Mouse (Mus musculus) megakaryocyte, adult 5-6 weeks (primary cell): ENCODE results near the gene Zwint. TPM values are rescaled to one million over a fixed set of nuclear protein-coding genes. Genes with fewer than 3 reads are reported as not detected.

Source experiments
- ATAC-seq: 2 replicates; pipeline ENCODE4 v1.8.0; 2016; ENCODE audit warnings: mild to moderate bottlenecking, inconsistent platforms; ENCODE audit not compliant: poor library complexity, severe bottlenecking
- total RNA-seq, 2 experiments: library from RNA; stranded (forward) in 1 of 2; stranded (reverse) in 1 of 2; fragments of 153-499, 151-499 nt in 1 of 2; fragments of 221-1000, 200-1000 nt in 1 of 2; gene quantifications; 2 replicates each; pipeline versions ENCODE4 v1.2.3 to v1.2.4; 2015 to 2017

Gene Zwint
- total RNA-seq (2015) (39.2 and 44.3 TPM in 2 replicates), total RNA-seq (2017) (91.8 and 102 TPM in 2 replicates)

DNA sequence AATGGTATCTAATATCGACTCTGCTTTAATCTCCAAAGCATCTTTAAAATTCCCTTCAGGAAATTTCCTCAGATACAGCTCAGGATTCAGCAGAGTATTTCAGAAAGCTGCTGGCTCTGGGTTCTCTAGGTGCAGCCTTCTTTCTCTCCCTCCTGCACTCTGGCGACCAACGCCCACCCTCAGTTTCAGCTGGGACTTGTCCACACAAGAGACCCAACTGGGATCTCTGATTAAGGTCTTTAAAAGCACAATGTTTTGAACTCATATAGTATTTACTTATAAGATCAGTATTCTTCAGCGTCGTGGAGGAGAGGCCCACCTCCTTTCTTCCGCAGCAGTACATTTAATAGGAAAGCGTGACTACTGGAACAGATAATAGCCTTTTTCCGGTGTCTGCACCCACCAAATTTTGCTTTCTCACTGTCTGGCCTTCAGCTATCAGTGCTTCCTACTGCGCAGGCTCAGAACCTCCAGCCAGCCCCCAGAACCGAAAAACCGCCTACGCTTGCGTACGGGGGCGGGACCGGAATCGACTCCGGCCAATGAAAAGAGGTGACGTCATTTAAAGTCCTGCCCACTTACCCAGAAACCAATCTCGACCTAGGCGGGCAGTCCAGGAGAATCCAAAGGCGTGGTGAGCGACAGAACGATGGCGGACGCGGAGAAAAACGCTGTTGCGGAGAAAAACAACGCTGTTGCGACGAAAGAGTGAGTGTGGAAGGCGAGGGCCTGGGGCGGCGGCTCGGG, at the start of gene Zwint:
Zwint (plus strand) TSS at position 576 of the 747 bp plus-strand sequence.
- peak; percentile 95 for ATAC-seq

DNA sequence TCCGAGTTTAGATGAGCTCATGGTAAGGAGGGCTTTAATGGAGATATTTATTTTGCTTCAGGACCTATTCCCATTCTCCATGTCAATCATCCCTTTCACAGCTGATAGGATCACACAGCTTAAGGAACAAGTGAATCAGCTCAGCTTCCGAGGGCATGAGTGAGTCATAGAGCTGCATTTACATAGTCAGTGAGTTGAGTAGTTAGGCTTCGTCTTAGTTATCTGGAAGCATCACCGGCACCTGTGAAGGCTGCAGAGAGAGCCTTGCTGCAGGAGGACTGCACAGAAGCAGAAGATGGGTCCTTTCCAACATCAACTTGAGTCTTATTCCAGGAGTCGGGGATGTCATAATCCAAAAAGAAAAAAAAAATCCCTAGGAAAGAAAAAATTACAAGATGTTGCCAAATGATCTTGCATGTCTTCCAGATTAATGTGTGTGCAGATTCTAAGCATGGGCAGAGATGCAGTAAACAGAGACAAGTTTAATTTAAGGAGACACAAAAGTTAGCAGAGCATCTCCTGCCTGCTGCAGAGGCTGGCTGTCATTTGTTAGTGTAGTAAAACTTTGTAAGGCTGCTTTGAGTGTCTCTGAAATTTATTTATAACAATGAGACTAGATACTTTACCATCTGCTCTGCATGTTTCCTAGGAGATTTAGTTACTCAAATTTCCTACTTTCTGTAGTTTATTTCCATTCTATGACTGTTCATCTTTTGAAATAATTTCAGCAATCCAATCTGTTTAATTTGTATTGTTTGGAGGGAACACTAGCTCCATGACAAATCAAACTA, 41.3 kb upstream of the Zwint start:
- no peak for ATAC-seq

DNA sequence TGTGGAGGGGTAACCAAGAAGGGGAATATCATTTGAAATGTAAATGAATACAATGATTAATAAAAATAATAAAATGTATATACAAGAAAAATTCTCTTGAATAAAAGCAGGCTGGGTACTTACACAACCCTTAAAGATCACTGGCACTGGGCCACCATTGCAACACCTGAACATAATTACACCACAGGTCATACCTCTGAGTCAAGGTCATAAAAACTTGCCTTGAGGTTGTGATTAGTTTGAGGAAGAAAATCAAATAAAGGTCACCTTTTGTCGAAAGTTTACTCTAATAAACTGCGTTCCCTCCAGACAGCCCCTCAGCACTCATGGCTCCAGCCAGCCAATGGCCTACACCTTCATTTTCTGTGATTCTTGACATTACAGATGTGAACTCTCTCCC, 38.5 kb upstream of the Zwint start:
- no peak for ATAC-seq

DNA sequence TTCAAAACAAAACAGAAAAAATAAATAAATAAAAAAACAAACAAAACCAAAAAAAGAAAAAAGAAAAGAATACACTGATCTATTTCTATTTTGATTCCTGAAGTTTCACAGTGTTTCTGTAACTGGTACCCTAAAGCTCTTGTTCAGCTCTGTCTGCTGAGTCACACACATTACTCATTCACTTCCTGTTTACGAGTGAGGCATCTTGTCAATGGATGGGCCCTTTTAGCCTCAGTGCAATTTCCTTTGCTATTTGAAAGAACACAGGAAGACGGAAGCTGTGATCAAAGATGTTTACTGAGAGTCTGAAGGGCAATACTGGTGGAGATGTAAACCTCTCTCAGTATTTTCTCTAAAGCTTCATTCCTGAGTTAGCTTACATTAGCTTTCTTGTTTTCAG, 34.1 kb upstream of the Zwint start:
- ATAC-seq = peak; percentile 75

DNA sequence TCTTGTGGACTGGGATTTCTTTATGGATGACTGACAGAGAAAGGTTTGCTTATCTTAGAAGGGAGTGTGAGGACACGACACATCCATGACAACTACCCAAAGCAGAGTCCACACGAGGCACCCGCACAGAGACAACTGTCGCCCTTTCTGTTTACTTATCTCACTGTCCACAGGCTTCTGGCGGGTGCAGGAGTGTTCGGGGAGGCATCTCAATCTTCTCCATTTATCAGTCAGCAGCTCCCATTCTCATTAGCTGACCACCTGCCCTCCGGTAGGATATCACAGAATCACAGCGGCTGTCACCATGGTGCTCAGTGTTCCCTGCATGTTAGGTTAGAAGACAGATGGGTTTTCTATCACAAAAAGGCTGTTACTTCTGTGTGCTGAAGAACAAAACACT, 31.1 kb upstream of the Zwint start:
- ATAC-seq = no peak

DNA sequence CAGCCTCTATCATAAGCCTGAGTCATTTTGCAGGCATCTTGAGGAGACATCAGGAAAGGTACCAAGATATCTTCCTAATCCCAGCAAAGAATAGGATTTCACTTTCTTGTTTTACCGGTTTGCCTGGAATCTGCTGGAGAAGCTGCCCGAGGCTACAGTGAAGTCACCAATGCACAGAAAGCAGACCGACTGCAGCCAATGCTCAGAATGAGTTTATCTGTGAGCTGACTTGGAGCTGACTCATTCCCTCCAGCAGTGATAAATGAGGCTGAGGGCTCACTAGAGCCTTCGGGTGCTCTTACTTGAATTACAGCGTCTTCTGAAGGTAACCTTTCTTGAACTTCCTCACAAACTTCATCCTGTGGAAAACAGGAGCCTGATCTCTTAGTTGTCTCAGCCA, 20.5 kb upstream of the Zwint start:
- no peak for ATAC-seq

DNA sequence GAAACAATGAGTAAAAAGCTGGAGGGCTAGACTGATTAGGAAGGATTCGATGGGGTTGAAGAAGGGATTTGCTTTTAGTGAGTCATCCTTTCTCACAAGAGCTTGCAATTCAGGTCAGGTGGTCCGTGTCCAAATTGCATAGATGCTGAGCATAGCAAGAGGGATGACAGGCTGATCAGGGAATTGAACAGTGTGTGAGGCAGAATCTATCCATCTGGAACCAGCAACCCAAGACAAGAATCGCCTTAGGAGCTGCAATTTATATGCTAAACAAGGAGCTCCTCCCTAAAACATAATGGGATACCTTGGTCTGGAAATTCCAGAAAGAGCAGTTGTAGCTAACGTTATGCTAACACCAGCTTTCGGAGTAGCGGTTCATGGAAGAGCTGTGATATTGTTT, 3.8 kb upstream of the Zwint start:
- no peak for ATAC-seq

DNA sequence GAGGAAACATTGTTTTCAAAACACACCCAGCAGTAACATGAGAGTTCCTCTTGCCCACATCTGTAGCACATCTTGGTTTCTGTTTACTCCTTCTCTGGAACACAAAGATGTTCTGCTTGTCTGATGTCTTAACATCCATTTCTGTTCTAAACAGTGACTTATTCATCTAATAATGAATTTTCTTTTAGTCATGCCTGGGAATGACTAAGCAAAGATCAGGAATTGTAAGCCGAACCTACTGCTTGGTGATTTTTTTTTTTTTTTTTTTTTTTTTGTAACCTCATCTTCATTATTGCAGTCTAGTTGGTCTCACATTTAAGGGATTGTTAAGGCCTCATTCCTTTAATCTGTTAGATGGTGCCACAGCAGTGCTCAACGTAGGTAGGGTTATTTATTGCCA, 848 bp upstream of the Zwint start:
- no peak for ATAC-seq

DNA sequence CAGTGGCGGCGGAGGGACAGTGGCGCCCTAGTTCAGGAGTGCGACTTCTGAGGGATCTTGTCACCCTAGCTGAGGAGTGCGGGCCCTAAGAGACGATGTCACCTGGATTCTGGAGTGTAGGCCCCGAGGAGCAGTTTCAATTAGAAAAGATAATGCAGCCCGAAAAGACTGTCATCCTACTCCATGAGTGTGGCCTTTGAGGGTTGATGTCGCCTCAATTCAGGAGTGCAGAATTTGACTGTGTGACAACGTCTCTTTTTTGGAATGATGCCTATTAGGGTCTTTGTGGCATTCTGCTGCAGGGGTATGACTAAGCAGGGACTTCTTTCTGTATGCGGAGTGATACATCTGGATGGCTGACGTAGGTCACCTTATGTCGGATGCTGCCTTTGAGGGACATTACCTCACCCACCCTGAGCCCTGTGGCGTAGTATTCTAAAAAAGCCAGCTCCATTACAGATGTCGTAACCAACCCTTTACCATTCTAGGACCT, 418 bp downstream of the Zwint start:
- ATAC-seq = peak; percentile 43

DNA sequence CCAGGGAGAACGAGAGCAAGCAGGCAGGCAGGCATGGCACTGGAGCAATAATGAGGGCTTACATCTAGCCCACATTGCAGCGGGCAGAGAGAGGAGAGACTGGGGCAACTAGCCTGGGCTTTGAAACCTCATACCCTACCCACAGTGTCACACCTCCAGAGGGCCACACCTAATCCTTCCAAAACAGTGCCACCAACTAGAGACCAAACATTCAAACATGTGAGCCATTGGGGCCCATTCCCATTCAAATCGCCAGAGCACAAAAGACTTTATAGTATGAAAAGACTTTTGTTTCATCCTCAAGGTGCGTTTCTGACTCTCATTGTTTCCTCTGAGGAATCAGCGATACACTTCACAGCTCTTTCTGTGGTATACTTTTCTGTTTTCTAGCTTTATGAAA, 4.6 kb downstream of the Zwint start:
- ATAC-seq = no peak

DNA sequence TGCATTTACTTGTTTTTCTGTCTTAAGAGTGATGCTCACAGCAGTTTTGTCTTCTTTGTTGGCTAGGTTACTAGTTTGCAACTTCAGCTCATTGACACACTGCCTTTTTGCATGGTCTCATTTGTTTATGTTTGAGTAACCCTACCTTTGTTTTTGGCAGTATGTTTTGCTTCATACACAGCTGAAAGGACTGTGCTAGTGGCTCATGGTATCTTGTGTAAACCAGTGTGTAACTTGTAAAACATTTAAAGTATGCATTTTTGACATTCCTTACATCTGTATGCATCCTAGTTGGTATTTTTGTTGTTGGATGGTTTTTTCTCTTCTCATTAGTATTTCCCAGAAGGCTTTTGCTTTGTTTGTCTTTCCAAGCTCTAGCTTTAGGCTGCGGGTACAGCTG, 5.7 kb downstream of the Zwint start:
- no peak for ATAC-seq

DNA sequence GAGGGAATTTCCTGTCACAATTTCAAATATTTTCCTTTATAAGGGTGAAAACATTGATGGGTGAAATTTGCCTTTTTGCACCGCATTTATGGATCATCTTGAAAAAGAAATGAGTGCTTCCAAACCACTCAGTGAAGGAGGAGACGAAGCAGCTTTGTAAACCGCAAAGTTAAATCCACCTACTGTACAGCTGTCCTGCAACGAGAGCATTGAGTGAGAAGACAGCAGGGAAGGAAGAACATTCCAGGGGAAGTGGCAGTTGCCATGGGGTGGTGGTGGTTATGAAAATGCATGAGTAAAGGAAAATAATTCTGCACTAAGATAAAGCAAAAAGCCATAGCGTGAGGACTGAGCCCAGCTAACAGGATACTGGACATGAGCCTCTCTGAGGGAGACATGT, 13.2 kb downstream of the Zwint start:
- ATAC-seq = no peak

DNA sequence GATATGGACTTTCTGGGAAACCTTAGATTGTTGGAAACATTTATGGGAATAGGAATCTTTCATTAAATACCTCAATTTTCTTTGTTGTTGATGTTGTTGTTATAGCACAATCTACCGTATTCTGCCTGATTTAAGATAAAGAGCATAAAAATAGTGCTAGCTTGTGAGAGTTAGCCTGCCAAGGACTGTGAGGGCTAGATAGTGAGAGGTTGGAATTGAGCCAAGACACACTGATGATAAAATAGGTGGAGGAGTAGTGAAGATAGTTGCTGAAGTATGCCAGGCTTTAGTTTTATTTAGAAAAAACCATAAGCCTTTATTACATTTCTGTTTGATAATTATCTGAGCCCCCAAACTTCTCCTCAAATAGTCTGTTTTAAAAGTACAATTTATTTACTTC, 14.4 kb downstream of the Zwint start:
- ATAC-seq = no peak

DNA sequence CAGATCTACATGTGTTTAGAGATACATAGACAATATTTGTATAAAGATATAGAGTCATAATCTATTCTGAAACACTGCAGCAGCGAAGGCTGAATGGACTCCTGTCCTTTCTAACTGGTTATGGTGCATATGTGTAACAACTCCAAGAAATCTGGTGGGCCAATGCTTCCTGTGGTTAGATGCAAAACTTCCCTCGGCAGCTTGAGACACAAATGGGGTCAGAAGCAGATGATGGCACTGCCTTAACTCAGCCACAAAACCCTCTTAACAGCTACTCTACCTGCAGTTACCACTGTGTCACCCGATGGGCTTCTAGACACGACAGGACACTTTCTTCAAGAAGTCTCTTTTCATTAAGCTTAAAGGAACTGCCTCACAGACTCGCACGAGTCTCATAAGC, 21.3 kb downstream of the Zwint start:
- ATAC-seq = no peak

DNA sequence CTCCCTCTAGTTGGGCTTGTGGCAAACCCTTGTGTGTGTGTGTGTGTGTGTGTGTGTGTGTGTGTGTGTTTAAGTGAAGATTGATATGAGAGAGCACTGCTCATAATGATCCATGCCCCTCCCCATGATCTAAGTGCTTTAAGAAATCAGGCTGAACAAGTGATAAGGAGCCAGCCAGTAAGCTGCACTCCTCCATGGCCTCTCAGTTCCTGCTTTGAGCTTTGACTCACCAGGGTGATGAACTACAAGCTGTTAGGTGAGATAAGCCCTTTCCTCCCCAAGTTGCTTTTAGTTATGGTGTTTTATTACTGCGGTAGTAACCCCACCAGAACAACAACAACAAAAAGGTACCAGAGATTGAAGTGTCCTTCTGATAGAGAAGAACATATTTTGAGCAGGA, 21.9 kb downstream of the Zwint start:
- ATAC-seq = peak; percentile 33; the same call in 1 of the 2 replicates

DNA sequence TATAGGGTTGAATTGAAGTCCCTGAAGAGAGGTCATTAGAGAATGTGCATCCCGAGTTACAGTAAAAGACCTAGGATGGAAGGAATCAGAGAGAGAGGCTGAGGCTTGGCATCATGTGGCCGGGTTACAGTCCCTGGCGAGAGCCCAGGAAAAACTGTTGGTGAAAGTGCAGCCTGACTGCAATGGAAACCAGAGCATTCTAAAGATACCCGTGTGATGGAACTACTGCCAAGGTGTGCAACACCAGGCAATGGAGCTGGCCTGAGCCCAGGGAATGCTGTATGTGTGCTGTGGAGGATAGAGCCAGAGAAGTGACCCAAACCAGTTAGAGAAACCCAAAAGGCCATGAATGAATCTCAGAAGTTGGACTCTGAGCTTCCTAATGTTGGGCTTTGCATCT, 24.4 kb downstream of the Zwint start:
- no peak for ATAC-seq

DNA sequence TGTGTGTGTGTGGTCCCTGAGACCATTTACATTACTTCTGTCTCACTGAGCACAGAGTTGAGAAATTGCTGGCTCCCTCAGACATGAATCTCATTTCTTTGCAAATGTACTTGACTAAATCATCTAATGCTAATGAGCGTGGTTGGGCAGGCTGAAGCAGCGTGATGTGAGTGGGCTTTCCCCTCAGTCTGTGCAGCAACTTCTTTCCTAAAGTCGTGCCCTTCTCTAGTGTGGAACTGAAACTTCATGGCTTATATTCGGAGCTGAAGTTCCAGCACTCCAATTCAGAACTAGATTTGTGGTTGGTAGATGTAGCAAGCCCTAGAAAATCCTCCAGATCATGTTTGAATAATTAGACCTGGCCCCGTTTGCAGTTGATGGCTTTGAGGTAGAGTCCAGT, 46.4 kb downstream of the Zwint start:
- no peak for ATAC-seq

DNA sequence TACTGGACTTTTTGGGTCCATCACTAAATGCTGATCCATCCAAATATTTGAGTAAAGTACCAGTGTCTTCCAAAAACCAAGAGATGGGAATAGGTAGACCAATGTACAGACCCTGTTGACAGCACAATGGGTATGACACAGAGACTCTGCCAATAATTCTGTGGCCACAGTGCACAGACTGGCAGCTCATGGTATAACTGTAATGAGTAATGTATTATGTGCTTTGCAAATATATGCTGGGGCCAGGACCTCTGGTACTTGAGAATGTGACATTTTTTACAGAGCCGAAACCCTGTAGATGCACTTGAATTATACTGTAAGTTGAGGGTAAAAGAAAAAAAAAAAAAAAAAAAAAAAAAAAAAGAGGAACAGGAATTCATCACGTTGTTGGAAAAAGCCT, 59.1 kb downstream of the Zwint start:
- no peak for ATAC-seq
